Mouse (Mus musculus) ES-Bruce4 (cell line): ENCODE data around the gene Rpa1. TPM values are rescaled to one million over a fixed set of nuclear protein-coding genes. Genes with fewer than 3 reads are reported as not detected.

ENCODE experiments used
- H3K27ac ChIP-seq: 2 replicates; pipeline ENCODE4 v1.5.1; 2012; ENCODE audit warnings: low read length, inconsistent platforms; ENCODE audit not compliant: insufficient read depth
- H3K27me3 ChIP-seq: 2 replicates; pipeline ENCODE4 v1.6.1; 2012; ENCODE audit warnings: mild to moderate bottlenecking, low read length, inconsistent platforms; ENCODE audit not compliant: control insufficient read depth, poor library complexity, insufficient read depth, severe bottlenecking
- H3K36me3 ChIP-seq: 2 replicates; pipeline ENCODE4 v1.6.1; 2012; ENCODE audit warnings: inconsistent platforms, mild to moderate bottlenecking, low read length, moderate library complexity; ENCODE audit not compliant: control insufficient read depth, poor library complexity, insufficient read depth, severe bottlenecking
- H3K4me1 ChIP-seq: one replicate; pipeline ENCODE4 v1.8.1; 2011; ENCODE audit warnings: low read length; ENCODE audit not compliant: control insufficient read depth, insufficient read depth
- H3K4me3 ChIP-seq: 2 replicates; pipeline ENCODE4 v1.5.1; 2011; ENCODE audit warnings: low read depth, mild to moderate bottlenecking, low read length
- H3K9ac ChIP-seq: 2 replicates; pipeline ENCODE4 v1.6.1; 2012; ENCODE audit warnings: low read depth, mild to moderate bottlenecking, inconsistent platforms; ENCODE audit not compliant: poor library complexity, severe bottlenecking
- H3K9me3 ChIP-seq: replicated peaks from 2 replicates; pipeline ENCODE4 v1.6.1; 2012; ENCODE audit warnings: mild to moderate bottlenecking, low read length, inconsistent platforms; ENCODE audit not compliant: control insufficient read depth, poor library complexity, insufficient read depth, severe bottlenecking
- CTCF ChIP-seq: IDR thresholded peaks from one replicate; pipeline ENCODE4 v1.8.1; 2011; ENCODE audit warnings: low read depth, low read length
- EP300 ChIP-seq: IDR thresholded peaks from 2 replicates; pipeline ENCODE4 v1.6.1; 2011; ENCODE audit warnings: low read depth, low read length; ENCODE audit not compliant: insufficient read depth
- POLR2A ChIP-seq: IDR thresholded peaks from one replicate; pipeline ENCODE4 v1.8.1; 2011; ENCODE audit warnings: low read length; ENCODE audit not compliant: insufficient read depth
- polyA plus RNA-seq: library from polyadenylated mRNA; stranded (reverse); fragments of >200 nt; gene quantifications from 2 replicates; pipeline ENCODE4 v1.2.4, GENCODE M21; 2011; ENCODE audit warnings: low read depth; ENCODE audit not compliant: missing spikeins, insufficient read depth, insufficient read length

Gene Rpa1
- polyA plus RNA-seq, 1 experiment, result 127 TPM

DNA sequence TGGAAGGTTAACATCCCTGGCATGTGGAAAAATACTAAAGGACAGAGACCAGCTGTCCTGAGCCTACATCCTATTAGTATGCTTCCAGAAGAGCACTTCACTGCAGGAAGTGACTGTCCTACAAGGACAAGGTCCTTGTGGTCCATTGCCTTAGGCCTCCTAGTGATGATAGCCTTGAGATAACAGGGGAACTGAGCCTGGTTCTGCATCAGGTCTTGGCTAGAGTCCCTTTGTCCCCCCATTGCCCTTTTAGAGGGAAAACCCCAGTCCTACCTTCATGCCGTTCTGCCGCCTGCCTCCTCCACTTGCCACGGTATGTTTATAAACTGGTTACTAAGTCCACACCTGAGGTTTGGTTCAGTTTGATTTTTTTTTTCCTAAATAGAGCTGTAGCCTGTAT lies 85.9 kb downstream of the Rpa1 start:
- H3K4me3 ChIP-seq, result no peak overlapping the region
- H3K4me1 ChIP-seq, result no peaks in the 10 kb centered on the region
- TF ChIP-seq EP300, result no peak
- TF ChIP-seq POLR2A, result no peak
- no peak for TF ChIP-seq CTCF
- no peak overlapping the region for H3K27ac ChIP-seq
- no peak overlapping the region for H3K9ac ChIP-seq
- H3K9me3 ChIP-seq, result no peaks in the 10 kb centered on the region
- H3K36me3 ChIP-seq, result no peaks in the 10 kb centered on the region
- no peaks in the 10 kb centered on the region for H3K27me3 ChIP-seq

DNA sequence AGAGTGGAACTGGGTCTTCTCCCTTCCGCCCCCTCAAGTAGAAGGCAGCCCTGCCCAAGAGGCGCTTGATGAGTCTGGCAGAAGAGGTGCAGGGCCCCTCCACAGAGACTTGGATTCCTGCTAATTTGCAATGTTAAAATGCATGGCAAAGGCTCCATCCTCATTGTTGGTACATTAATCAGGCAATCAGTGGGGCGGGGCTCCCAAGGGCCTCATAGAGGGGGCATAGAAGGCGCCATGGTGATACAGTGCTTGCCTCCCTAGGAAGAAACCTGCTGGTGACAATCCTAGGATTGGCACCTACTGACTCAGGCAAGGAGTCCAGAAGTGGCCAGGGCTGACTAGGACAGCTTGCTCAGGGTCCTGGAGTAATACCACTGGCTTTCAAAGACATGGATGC lies 86.4 kb downstream of the Rpa1 start:
- Histone ChIP-seq H3K27ac (no peak overlapping the region), H3K27me3 (no peaks in the 10 kb centered on the region), H3K36me3 (no peaks in the 10 kb centered on the region), H3K9ac (no peak overlapping the region), H3K9me3 (no peaks in the 10 kb centered on the region), H3K4me1 (no peaks in the 10 kb centered on the region), H3K4me3 (no peak overlapping the region)
- TF ChIP-seq CTCF (no peak), POLR2A (no peak), EP300 (no peak)

DNA sequence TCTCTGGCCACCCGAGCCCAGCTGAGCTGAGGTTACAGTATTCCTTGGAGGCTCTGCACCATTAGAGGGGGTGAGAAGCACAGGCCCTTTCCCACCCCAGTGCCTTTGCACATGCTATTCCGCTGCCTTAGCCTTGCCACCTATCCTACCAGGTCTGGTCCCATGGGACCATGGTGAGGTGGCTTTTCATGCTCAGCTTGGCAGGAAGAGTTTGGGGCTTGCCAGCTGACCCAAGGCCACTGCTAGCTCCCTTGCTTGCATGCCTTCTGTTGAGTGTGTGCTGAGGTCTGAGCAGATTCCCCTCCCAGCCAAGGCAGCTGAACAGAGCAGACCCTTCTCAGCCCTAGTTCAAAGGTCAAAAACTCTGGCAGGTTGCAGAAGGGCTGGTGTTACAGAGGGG lies 87.1 kb downstream of the Rpa1 start:
- Histone ChIP-seq H3K9ac (no peak overlapping the region), H3K27me3 (no peaks in the 10 kb centered on the region), H3K27ac (no peak overlapping the region), H3K36me3 (no peaks in the 10 kb centered on the region), H3K4me3 (no peak overlapping the region), H3K9me3 (no peaks in the 10 kb centered on the region), H3K4me1 (no peaks in the 10 kb centered on the region)
- no peak for TF ChIP-seq POLR2A
- TF ChIP-seq CTCF, result no peak
- no peak for TF ChIP-seq EP300

DNA sequence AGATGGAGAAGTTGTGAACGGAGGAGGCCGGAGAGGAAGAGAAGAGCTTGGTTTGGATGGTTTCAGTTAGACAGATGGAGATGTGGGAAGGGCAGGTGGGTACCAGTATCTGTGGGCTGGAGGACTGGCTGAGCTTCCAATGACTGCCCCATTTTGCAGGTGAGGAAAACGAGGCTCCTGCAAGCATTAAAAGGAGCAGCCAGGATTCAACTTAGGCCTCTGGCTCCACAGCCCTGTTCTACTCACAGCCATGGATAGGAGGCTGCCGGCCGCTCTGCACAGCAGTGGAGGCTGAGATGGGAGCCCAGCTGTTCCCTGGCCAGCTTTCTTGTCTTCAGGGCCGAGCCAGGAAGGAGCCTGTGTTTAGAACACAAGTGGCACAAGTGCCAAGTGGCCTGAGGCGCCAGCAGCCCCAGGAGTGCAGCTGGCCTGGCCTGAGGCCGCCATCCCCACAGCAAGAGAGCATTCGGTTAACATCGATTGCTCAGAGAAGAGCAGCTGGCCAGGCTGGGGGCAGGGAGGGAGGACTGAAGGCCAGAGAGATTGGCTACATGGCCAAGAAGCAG lies 88.0 kb downstream of the Rpa1 start:
- Histone ChIP-seq H3K4me1 (no peaks in the 10 kb centered on the region), H3K27me3 (no peaks in the 10 kb centered on the region), H3K9me3 (no peaks in the 10 kb centered on the region), H3K27ac (no peak overlapping the region), H3K36me3 (no peaks in the 10 kb centered on the region), H3K9ac (no peak overlapping the region), H3K4me3 (no peak overlapping the region)
- TF ChIP-seq POLR2A, result no peak
- no peak for TF ChIP-seq CTCF
- TF ChIP-seq EP300, result no peak

DNA sequence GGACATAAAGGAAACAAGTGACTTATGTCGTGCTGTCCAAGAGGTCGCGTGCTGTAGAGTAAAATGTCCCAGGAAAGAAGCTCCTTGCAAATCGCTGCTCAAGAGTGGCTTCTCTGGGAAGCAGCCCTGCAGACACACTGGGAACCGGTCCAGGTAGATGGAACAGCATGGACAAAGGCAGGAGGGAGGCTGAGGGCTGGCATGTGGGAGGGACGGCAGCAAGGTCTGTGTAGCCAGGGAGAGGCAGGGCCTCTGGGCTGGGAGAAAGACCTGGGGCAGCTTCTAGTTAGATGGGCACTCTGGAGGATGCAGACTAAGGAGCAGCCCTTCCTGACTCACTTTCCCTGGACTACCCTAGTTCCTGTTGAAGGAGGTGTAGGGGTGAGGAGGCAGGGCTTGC lies 88.7 kb downstream of the Rpa1 start:
- no peak overlapping the region for H3K4me3 ChIP-seq
- H3K27me3 ChIP-seq, result no peaks in the 10 kb centered on the region
- no peak for TF ChIP-seq CTCF
- no peak for TF ChIP-seq POLR2A
- no peak for TF ChIP-seq EP300
- H3K4me1 ChIP-seq, result no peaks in the 10 kb centered on the region
- no peak overlapping the region for H3K9ac ChIP-seq
- no peaks in the 10 kb centered on the region for H3K36me3 ChIP-seq
- H3K27ac ChIP-seq, result no peak overlapping the region
- H3K9me3 ChIP-seq, result no peaks in the 10 kb centered on the region

DNA sequence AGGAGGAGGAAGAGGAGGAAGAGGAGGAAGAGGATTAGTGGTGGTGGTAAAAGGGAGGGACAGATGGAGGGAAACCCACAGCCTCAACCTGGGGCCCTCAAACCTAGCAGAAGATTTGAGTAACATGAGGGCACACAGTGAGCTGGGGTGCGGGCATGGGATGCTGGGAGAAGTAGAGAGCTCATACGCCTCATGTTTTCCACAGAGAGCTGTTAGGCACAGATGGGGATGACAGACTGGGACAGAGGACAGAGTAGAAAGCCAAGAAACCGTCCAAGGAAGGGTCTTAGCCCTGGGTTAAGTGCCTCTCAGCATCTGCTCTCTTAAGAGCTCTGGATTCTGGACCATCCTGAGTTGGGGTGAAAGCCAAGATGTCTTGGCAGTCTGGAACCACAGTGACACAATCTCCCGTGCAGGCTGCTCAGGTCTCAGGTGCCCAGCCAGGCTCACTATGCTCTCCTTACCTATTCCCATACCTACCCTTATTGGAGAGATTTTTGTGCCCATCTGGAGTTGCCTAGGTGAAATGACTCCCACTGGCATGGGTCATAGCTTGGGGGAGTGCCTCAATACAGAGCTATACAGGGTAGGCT lies 91.0 kb downstream of the Rpa1 start:
- Histone ChIP-seq H3K27me3 (no peaks in the 10 kb centered on the region), H3K4me3 (no peak overlapping the region), H3K27ac (no peak overlapping the region), H3K9ac (no peak overlapping the region), H3K4me1 (no peaks in the 10 kb centered on the region), H3K9me3 (no peaks in the 10 kb centered on the region), H3K36me3 (no peaks in the 10 kb centered on the region)
- TF ChIP-seq POLR2A, result no peak
- TF ChIP-seq EP300, result no peak
- no peak for TF ChIP-seq CTCF
